ENCODE assay signal across 9 mouse cellular contexts in genomic region chr14:24983279-24983678, GRCm38 (mm10).
DNase-seq lines count a peak whose midpoint lies in the region; ATAC-seq and TF ChIP-seq lines count a peak whose summit lies in the region.
"Had no signal": no experiment of that assay in that cellular context is flagged by ENCODE, and none has a peak within 500 bp of the region (broad histone marks: within the 10 kb centered on the region; RNA-seq: fewer than 3 reads in every experiment).

No protein-coding gene starts in this region.

- H3K27ac ChIP-seq in forebrain, postnatal 0 days (ENCODE audit: low read depth, low read length): no peak overlapping the region
- H3K27ac ChIP-seq in forebrain, embryonic 13.5 days: no peak overlapping the region
- H3K27ac ChIP-seq in limb, embryonic 14.5 days (replicated peaks; ENCODE audit: low read depth, low read length): peak overlapping the region; percentile 35; the same call in 1 of the 2 replicates
- H3K27ac ChIP-seq: lung, embryonic 15.5 days had no signal

- no peaks in the 10 kb centered on the region for H3K36me3 ChIP-seq in forebrain, postnatal 0 days (ENCODE audit: insufficient read depth)
- H3K36me3 ChIP-seq in forebrain, embryonic 13.5 days (ENCODE audit: poor library complexity, severe bottlenecking): no peaks in the 10 kb centered on the region
- no peaks in the 10 kb centered on the region for H3K36me3 ChIP-seq in limb, embryonic 14.5 days (ENCODE audit: control insufficient read depth, insufficient read depth, low read length)
- H3K36me3 ChIP-seq: lung, embryonic 15.5 days had no signal

- H3K9me3 ChIP-seq in forebrain, postnatal 0 days (ENCODE audit: low read length): no peaks in the 10 kb centered on the region
- H3K9me3 ChIP-seq in forebrain, embryonic 13.5 days (replicated peaks): no peaks in the 10 kb centered on the region
- no peaks in the 10 kb centered on the region for H3K9me3 ChIP-seq in limb, embryonic 14.5 days (ENCODE audit: control insufficient read depth, low read length)
- H3K9me3 ChIP-seq: lung, embryonic 15.5 days had no signal

- TF ChIP-seq POLR2A in limb, embryonic 14.5 days (IDR thresholded peaks at IDR 0.05; ENCODE audit: borderline replicate concordance, extremely low read depth, insufficient read depth, insufficient read length): no peak

- H3K4me1 ChIP-seq in forebrain, postnatal 0 days (ENCODE audit: insufficient read depth): no peaks in the 10 kb centered on the region
- 0 out of 2 replicates have a peak, but pooled peaks cover 4% of the 10 kb centered on the region for H3K4me1 ChIP-seq in forebrain, embryonic 13.5 days
- peaks cover 35% of the 10 kb centered on the region for H3K4me1 ChIP-seq in limb, embryonic 14.5 days (ENCODE audit: control insufficient read depth, insufficient read depth, low read length)
- H3K4me1 ChIP-seq: lung, embryonic 15.5 days had no signal

- no peak for DNase-seq in forebrain, postnatal 0 days
- peak; percentile 29 for DNase-seq in right cerebral cortex, postnatal 4 days
- no peak for DNase-seq in right cerebral cortex, adult 18-20 months
- no peak for DNase-seq in limb, embryonic 14.5 days (ENCODE audit: low spot score)
- DNase-seq in adipocyte (ENCODE audit: low spot score): no peak
- no peak for DNase-seq in left cerebral cortex, adult 18-20 months (ENCODE audit: low spot score in 2 of 2)
- no peak for DNase-seq in adrenal gland, adult 8-10 months

- no peak overlapping the region for H3K4me2 ChIP-seq in forebrain, postnatal 0 days (ENCODE audit: low read depth)
- H3K4me2 ChIP-seq in forebrain, embryonic 13.5 days: no peak overlapping the region
- H3K4me2 ChIP-seq in limb, embryonic 14.5 days (replicated peaks; ENCODE audit: low read depth, low read length, severe bottlenecking): no peak overlapping the region
- H3K4me2 ChIP-seq: lung, embryonic 15.5 days had no signal

- peak; percentile 58 for TF ChIP-seq CTCF in forebrain, postnatal 0 days (IDR thresholded peaks at IDR 0.05; ENCODE audit: low read depth)

- ATAC-seq in forebrain, postnatal 0 days: no peak
- no peak for ATAC-seq in forebrain, embryonic 13.5 days
- no peak for ATAC-seq in limb, embryonic 14.5 days (ENCODE audit: low FRiP score, low read depth)

- no peaks in the 10 kb centered on the region for H3K27me3 ChIP-seq in forebrain, postnatal 0 days (ENCODE audit: insufficient read depth, low read length)
- H3K27me3 ChIP-seq in forebrain, embryonic 13.5 days: no peaks in the 10 kb centered on the region
- H3K27me3 ChIP-seq in limb, embryonic 14.5 days (ENCODE audit: control insufficient read depth, insufficient read depth, low read length): no peaks in the 10 kb centered on the region
- H3K27me3 ChIP-seq: lung, embryonic 15.5 days had no signal

- no peak overlapping the region for H3K4me3 ChIP-seq in forebrain, postnatal 0 days (ENCODE audit: low read depth, low read length)
- no peak overlapping the region for H3K4me3 ChIP-seq in forebrain, embryonic 13.5 days
- no peak overlapping the region for H3K4me3 ChIP-seq in limb, embryonic 14.5 days (replicated peaks; ENCODE audit: low read length)
- H3K4me3 ChIP-seq: lung, embryonic 15.5 days had no signal

- no peak overlapping the region for H3K9ac ChIP-seq in forebrain, postnatal 0 days
- H3K9ac ChIP-seq in forebrain, embryonic 13.5 days: no peak overlapping the region
- no peak overlapping the region for H3K9ac ChIP-seq in limb, embryonic 14.5 days (ENCODE audit: low read depth, low read length, severe bottlenecking)
- H3K9ac ChIP-seq: lung, embryonic 15.5 days had no signal
